Comparison of ENCODE assay signal across 10 mouse cellular contexts in genomic region chr2:110663329-110663728, GRCm38 (mm10). TPM values are rescaled to one million over a fixed set of nuclear protein-coding genes. Genes with fewer than 3 reads are reported as not detected.
DNase-seq lines count a peak whose midpoint lies in the region; ATAC-seq and TF ChIP-seq lines count a peak whose summit lies in the region.
"Had no signal": no experiment of that assay in that cellular context is flagged by ENCODE, and none has a peak within 500 bp of the region (broad histone marks: within the 10 kb centered on the region; RNA-seq: fewer than 3 reads in every experiment).

No protein-coding gene starts in this region.

- no peak overlapping the region for H3K4me2 ChIP-seq in liver, embryonic 11.5 days
- H3K4me2 ChIP-seq in midbrain, embryonic 16.5 days (ENCODE audit: low read length): no peak overlapping the region
- H3K4me2 ChIP-seq: heart, embryonic 15.5 days had no signal

- H3K9me3 ChIP-seq in liver, embryonic 11.5 days (ENCODE audit: control insufficient read depth, low read length): no peaks in the 10 kb centered on the region
- H3K9me3 ChIP-seq in midbrain, embryonic 16.5 days (replicated peaks; ENCODE audit: control insufficient read depth, low read length, poor library complexity, severe bottlenecking): no peaks in the 10 kb centered on the region
- H3K9me3 ChIP-seq: heart, embryonic 15.5 days had no signal

- DNase-seq in gastrocnemius, adult 2 months: no peak
- DNase-seq in gastrocnemius, postnatal 25 days: no peak
- peak; percentile 30 for DNase-seq in liver, adult 2 months (ENCODE audit: extremely low read depth, low read depth, low spot score)
- DNase-seq in liver, embryonic 11.5 days (ENCODE audit: low spot score): no peak
- peak; percentile 85 for DNase-seq in brain, embryonic 14.5 days (ENCODE audit: low read depth)
- no peak for DNase-seq in thymus, postnatal 0 days (ENCODE audit: low spot score)
- DNase-seq in heart, adult 9 months (ENCODE audit: low spot score in 2 of 2): no peak

- no peaks in the 10 kb centered on the region for H3K4me1 ChIP-seq in liver, adult 2 months (ENCODE audit: control insufficient read depth, insufficient read depth, low read length)
- H3K4me1 ChIP-seq in liver, embryonic 11.5 days (replicated peaks; ENCODE audit: control insufficient read depth, insufficient read depth, low read length): no peaks in the 10 kb centered on the region
- H3K4me1 ChIP-seq in midbrain, embryonic 16.5 days (ENCODE audit: control insufficient read depth, insufficient read depth, low read length): no peaks in the 10 kb centered on the region
- H3K4me1 ChIP-seq: heart, embryonic 15.5 days had no signal

- no peaks in the 10 kb centered on the region for H3K36me3 ChIP-seq in liver, adult 2 months (ENCODE audit: control insufficient read depth, insufficient read depth, low read length)
- H3K36me3 ChIP-seq in liver, embryonic 11.5 days (ENCODE audit: control insufficient read depth, insufficient read depth, low read length): no peaks in the 10 kb centered on the region
- H3K36me3 ChIP-seq in midbrain, embryonic 16.5 days (ENCODE audit: control insufficient read depth, insufficient read depth, low read length): no peaks in the 10 kb centered on the region
- H3K36me3 ChIP-seq: heart, embryonic 15.5 days had no signal

- no peak overlapping the region for H3K27ac ChIP-seq in gastrocnemius, adult 2 months
- H3K27ac ChIP-seq in liver, adult 2 months (replicated peaks; ENCODE audit: insufficient read depth, low read depth, low read length): no peak overlapping the region
- no peak overlapping the region for H3K27ac ChIP-seq in liver, embryonic 11.5 days (ENCODE audit: low read depth, low read length)
- no peak overlapping the region for H3K27ac ChIP-seq in midbrain, embryonic 16.5 days (ENCODE audit: low read length)
- H3K27ac ChIP-seq: heart, embryonic 15.5 days had no signal

- ATAC-seq in liver, embryonic 11.5 days (replicated peaks; ENCODE audit: low FRiP score): no peak
- peak; percentile 80 for ATAC-seq in midbrain, embryonic 16.5 days

- 42% methylated on average over 4 of the region's 4 CpGs for WGBS in liver, adult 2 months
- 46% methylated on average over 4 of the region's 4 CpGs for WGBS in liver, embryonic 11.5 days
- 45% methylated on average over 4 of the region's 4 CpGs for WGBS in midbrain, embryonic 16.5 days

- H3K4me3 ChIP-seq in gastrocnemius, adult 2 months: no peak overlapping the region
- no peak overlapping the region for H3K4me3 ChIP-seq in liver, adult 2 months (ENCODE audit: insufficient read depth, low read depth, low read length)
- no peak overlapping the region for H3K4me3 ChIP-seq in liver, embryonic 11.5 days (ENCODE audit: low read depth, low read length)
- H3K4me3 ChIP-seq in midbrain, embryonic 16.5 days (ENCODE audit: low read depth, low read length): no peak overlapping the region
- H3K4me3 ChIP-seq: heart, embryonic 15.5 days had no signal

- no peak overlapping the region for H3K9ac ChIP-seq in liver, adult 2 months (ENCODE audit: low read depth, low read length)
- H3K9ac ChIP-seq in liver, embryonic 11.5 days (ENCODE audit: low read depth, low read length): no peak overlapping the region
- H3K9ac ChIP-seq in midbrain, embryonic 16.5 days (ENCODE audit: low read depth, low read length): no peak overlapping the region
- H3K9ac ChIP-seq: heart, embryonic 15.5 days had no signal

- H3K79me2 ChIP-seq in liver, adult 2 months (ENCODE audit: control insufficient read depth, insufficient read depth, low read length): no peaks in the 10 kb centered on the region

- no peak for TF ChIP-seq POLR2A in liver, adult 2 months (IDR thresholded peaks at IDR 0.05; ENCODE audit: extremely low read depth, insufficient read depth, low read length)
- no peak for TF ChIP-seq POLR2A in brain, embryonic 14.5 days (IDR thresholded peaks at IDR 0.05; ENCODE audit: borderline replicate concordance, extremely low read depth, insufficient read depth, insufficient read length, poor library complexity, severe bottlenecking)

- no peaks in the 10 kb centered on the region for H3K27me3 ChIP-seq in liver, adult 2 months (ENCODE audit: control insufficient read depth, insufficient read depth, low read length)
- H3K27me3 ChIP-seq in liver, embryonic 11.5 days (replicated peaks; ENCODE audit: control insufficient read depth, insufficient read depth, low read length): no peaks in the 10 kb centered on the region
- no peaks in the 10 kb centered on the region for H3K27me3 ChIP-seq in midbrain, embryonic 16.5 days (ENCODE audit: control insufficient read depth, insufficient read depth, low read depth, low read length)
- H3K27me3 ChIP-seq: heart, embryonic 15.5 days had no signal

- peak; percentile 60 for TF ChIP-seq CTCF in gastrocnemius, adult 2 months (IDR thresholded peaks at IDR 0.05)
- peak; percentile 20; the same call in 1 of the 2 replicates for TF ChIP-seq CTCF in liver, adult 2 months (IDR thresholded peaks at IDR 0.05; ENCODE audit: low read depth, low read length)
- TF ChIP-seq CTCF in brain, embryonic 14.5 days (IDR thresholded peaks at IDR 0.05; ENCODE audit: borderline replicate concordance, extremely low read depth, insufficient read depth, insufficient read length): no peak

- intact Hi-C loops in gastrocnemius, adult 2 months (cut with DNase I): loop anchor here (5.0 to 10.0 kb wide), 2 partner anchors 319 to 391 kb away; no protein-coding TSS in a partner anchor

RNA-seq across cellular contexts. Expression of gene Muc15, which starts 57.8 kb away (rescaled TPM):
- under 1 TPM in 1 of 2 experiments, not detected in 1; 0.11 TPM for total RNA-seq in gastrocnemius, adult 2 months (2021)
- total RNA-seq in gastrocnemius, postnatal 25 days (2021): not detected
- not detected in 2 replicates for total RNA-seq in liver, adult 2 months (2014; rRNA removed)
- not detected in 2 replicates for polyA plus RNA-seq in liver, adult 2 months (2012; rRNA removed)
- not detected in 2 replicates for polyA plus RNA-seq in liver, embryonic 11.5 days (2014; fragmentation: Nextera tagmentation; extraction: Ambion mirVana)
- 0.04 and 0.18 TPM in 2 replicates for polyA plus RNA-seq in brain, embryonic 14.5 days (2012; rRNA removed)
- 0.17 and 0.40 TPM in 2 replicates for polyA plus RNA-seq in midbrain, embryonic 16.5 days (2015; fragmentation: Nextera tagmentation; extraction: Ambion mirVana)
- 0.20 and 0.30 TPM in 2 replicates for polyA plus RNA-seq in thymus, postnatal 0 days (2015; fragmentation: Nextera tagmentation; extraction: Ambion mirVana)
- polyA plus RNA-seq: lung, embryonic 16.5 days had no signal

Comparison
In these comparisons a context has a peak if more than half of its experiments do, and no peak if none do; other contexts are left out.
1. DNase-seq: peak in liver, adult 2 months (single experiment) and brain, embryonic 14.5 days (single experiment); none in gastrocnemius, adult 2 months (single experiment), gastrocnemius, postnatal 25 days (single experiment), liver, embryonic 11.5 days (single experiment), thymus, postnatal 0 days (single experiment) and heart, adult 9 months (0 of 2).